8 mouse cellular contexts compared by ENCODE assay signal in genomic region chr10:117209469-117209938, GRCm38 (mm10). TPM values are rescaled to one million over a fixed set of nuclear protein-coding genes. Genes with fewer than 3 reads are reported as not detected.
DNase-seq lines count a peak whose midpoint lies in the region; ATAC-seq and TF ChIP-seq lines count a peak whose summit lies in the region.

No protein-coding gene starts in this region.

- no peak for TF ChIP-seq EP300 in liver, embryonic 14.5 days (IDR thresholded peaks at IDR 0.05; ENCODE audit: low read depth)

- peak overlapping the region; percentile 20; the same call in 1 of the 2 replicates for H3K4me3 ChIP-seq in forebrain, embryonic 11.5 days (ENCODE audit: low read depth, low read length)
- peak overlapping the region; percentile 8 to 38; a peak in 1 of 4 replicates for H3K4me3 ChIP-seq in liver, embryonic 14.5 days (ENCODE audit: insufficient read depth in 1 of 2, low read depth in 2 of 2, low read length in 2 of 2)
- peak overlapping the region; percentile 19 for H3K4me3 ChIP-seq in neural tube, embryonic 11.5 days (ENCODE audit: low read depth, low read length)

- no peaks in the 10 kb centered on the region for H3K9me3 ChIP-seq in forebrain, embryonic 11.5 days (ENCODE audit: control insufficient read depth, low read length)
- H3K9me3 ChIP-seq in liver, embryonic 14.5 days (ENCODE audit: control insufficient read depth, low read length): no peaks in the 10 kb centered on the region
- no peaks in the 10 kb centered on the region for H3K9me3 ChIP-seq in neural tube, embryonic 11.5 days (ENCODE audit: control insufficient read depth, low read length)

- H3K4me1 ChIP-seq in forebrain, embryonic 11.5 days (replicated peaks; ENCODE audit: control insufficient read depth, insufficient read depth, low read length): no peaks in the 10 kb centered on the region
- H3K4me1 ChIP-seq in liver, embryonic 14.5 days (replicated peaks; ENCODE audit: control insufficient read depth in 2 of 2, insufficient read depth in 2 of 2, low read length in 1 of 2): no peaks in the 10 kb centered on the region
- no peaks in the 10 kb centered on the region for H3K4me1 ChIP-seq in neural tube, embryonic 11.5 days (ENCODE audit: control insufficient read depth, insufficient read depth, low read length)

- peak; percentile 78 for TF ChIP-seq CTCF in liver, embryonic 14.5 days (IDR thresholded peaks at IDR 0.05; ENCODE audit: low read depth)

- peak overlapping the region; percentile 43 for H3K4me2 ChIP-seq in forebrain, embryonic 11.5 days (ENCODE audit: low read depth, low read length, severe bottlenecking)
- H3K4me2 ChIP-seq in liver, embryonic 14.5 days (ENCODE audit: low read depth): peak overlapping the region; percentile 50
- H3K4me2 ChIP-seq in neural tube, embryonic 11.5 days (ENCODE audit: low read depth): peak overlapping the region; percentile 22; the same call in 1 of the 2 replicates

- WGBS in forebrain, embryonic 11.5 days: 17% methylated on average over 11 of the region's 11 CpGs
- WGBS in liver, embryonic 14.5 days (ENCODE audit: insufficient replicate concordance): 22% methylated on average over 11 of the region's 11 CpGs
- 18% methylated on average over 11 of the region's 11 CpGs for WGBS in neural tube, embryonic 11.5 days

- peak; percentile 76 for ATAC-seq in forebrain, embryonic 11.5 days (replicated peaks; ENCODE audit: low FRiP score)
- peak; percentile 47 for ATAC-seq in liver, embryonic 14.5 days (ENCODE audit: insufficient read depth)
- ATAC-seq in neural tube, embryonic 11.5 days (ENCODE audit: insufficient read depth, low FRiP score, low TSS enrichment): peak; percentile 53; the same call in 1 of the 2 replicates

- peak; percentile 52 to 59 for DNase-seq in right cerebral cortex, postnatal 10 days (ENCODE audit: low spot score in 2 of 2)
- DNase-seq in right cerebral cortex, postnatal 36 days (ENCODE audit: low spot score in 2 of 2): no peak
- peak; percentile 67 for DNase-seq in c-Kit-negative CD71-positive TER-119-positive erythroid progenitor cells, embryonic 14.5 days (ENCODE audit: low read depth, low spot score)
- peak; percentile 68 for DNase-seq in forebrain, embryonic 11.5 days (ENCODE audit: low spot score)
- DNase-seq in induced T-regulatory cell, adult 2 months (ENCODE audit: low read depth): peak; percentile 81
- DNase-seq in liver, embryonic 14.5 days (ENCODE audit: low read depth in 3 of 3, low spot score in 3 of 3): peak; percentile 49 to 70 (median 57)
- peak; percentile 52 for DNase-seq in neural tube, embryonic 11.5 days (ENCODE audit: low spot score)
- no peak for DNase-seq in urinary bladder, adult 2 months (ENCODE audit: low spot score)

- no peaks in the 10 kb centered on the region for H3K36me3 ChIP-seq in forebrain, embryonic 11.5 days (ENCODE audit: control insufficient read depth, insufficient read depth, low read length)
- H3K36me3 ChIP-seq in liver, embryonic 14.5 days (replicated peaks; ENCODE audit: control insufficient read depth, insufficient read depth, low read depth): no peaks in the 10 kb centered on the region; the same call in 1 of the 2 replicates
- H3K36me3 ChIP-seq in neural tube, embryonic 11.5 days (ENCODE audit: control insufficient read depth, insufficient read depth, low read length): no peaks in the 10 kb centered on the region

- H3K9ac ChIP-seq in forebrain, embryonic 11.5 days (ENCODE audit: low read length): no peak overlapping the region
- H3K9ac ChIP-seq in liver, embryonic 14.5 days (replicated peaks): no peak overlapping the region
- no peak overlapping the region for H3K9ac ChIP-seq in neural tube, embryonic 11.5 days (ENCODE audit: low read length)

- no peaks in the 10 kb centered on the region for H3K27me3 ChIP-seq in forebrain, embryonic 11.5 days (ENCODE audit: control insufficient read depth, insufficient read depth, low read length)
- no peaks in the 10 kb centered on the region for H3K27me3 ChIP-seq in liver, embryonic 14.5 days (ENCODE audit: control insufficient read depth, insufficient read depth, low read length)
- no peaks in the 10 kb centered on the region for H3K27me3 ChIP-seq in neural tube, embryonic 11.5 days (ENCODE audit: control insufficient read depth, insufficient read depth, low read length)

- no peak overlapping the region for H3K27ac ChIP-seq in forebrain, embryonic 11.5 days (ENCODE audit: low read depth, low read length)
- H3K27ac ChIP-seq in liver, embryonic 14.5 days: no peak overlapping the region
- H3K27ac ChIP-seq in neural tube, embryonic 11.5 days (ENCODE audit: low read depth, low read length): no peak overlapping the region

RNA-seq across cellular contexts. Expression of gene Yeats4, which starts 14.8 kb away (rescaled TPM):
- polyA plus RNA-seq in forebrain, embryonic 11.5 days (2014; fragmentation: Nextera tagmentation; extraction: Ambion mirVana): 153 and 165 TPM in 2 replicates
- 23.6 and 36.1 TPM in 2 replicates for polyA plus RNA-seq in liver, embryonic 14.5 days (2012; rRNA removed)
- 42.0 and 48.7 TPM in 2 replicates for polyA plus RNA-seq in liver, embryonic 14.5 days (2014; fragmentation: Nextera tagmentation; extraction: Ambion mirVana)
- 122 and 126 TPM in 2 replicates for polyA plus RNA-seq in neural tube, embryonic 11.5 days (2014; fragmentation: Nextera tagmentation; extraction: Ambion mirVana)
- 33.5 and 37.8 TPM in 2 replicates for polyA plus RNA-seq in urinary bladder, adult 2 months (2012; rRNA removed)

RNA-seq across cellular contexts. Expression of gene 9530003J23Rik, which starts 29.0 kb away (rescaled TPM):
- not detected in 2 replicates for polyA plus RNA-seq in forebrain, embryonic 11.5 days (2014; fragmentation: Nextera tagmentation; extraction: Ambion mirVana)
- not detected in 2 replicates for polyA plus RNA-seq in liver, embryonic 14.5 days (2012; rRNA removed)
- polyA plus RNA-seq in liver, embryonic 14.5 days (2014; fragmentation: Nextera tagmentation; extraction: Ambion mirVana): not detected in 2 replicates
- not detected in 2 replicates for polyA plus RNA-seq in neural tube, embryonic 11.5 days (2014; fragmentation: Nextera tagmentation; extraction: Ambion mirVana)
- polyA plus RNA-seq in urinary bladder, adult 2 months (2012; rRNA removed): not detected in 2 replicates

Comparison
In these comparisons a context has a peak if more than half of its experiments do, and no peak if none do; other contexts are left out.
1. DNase-seq: peak in right cerebral cortex, postnatal 10 days (2 of 2), c-Kit-negative CD71-positive TER-119-positive erythroid progenitor cells, embryonic 14.5 days (single experiment), forebrain, embryonic 11.5 days (single experiment), induced T-regulatory cell, adult 2 months (single experiment), liver, embryonic 14.5 days (3 of 3) and neural tube, embryonic 11.5 days (single experiment); none in right cerebral cortex, postnatal 36 days (0 of 2) and urinary bladder, adult 2 months (single experiment).
2. Peak in every context shown above with its lines, with median percentiles within 50 percentile points of each other: ATAC-seq, H3K4me2 ChIP-seq and H3K4me3 ChIP-seq.